Mouse (Mus musculus) stomach, embryonic 16.5 days (tissue): ENCODE data around the gene H2-D1. TPM values are rescaled to one million over a fixed set of nuclear protein-coding genes. Genes with fewer than 3 reads are reported as not detected.

Source experiments
- ATAC-seq: fragments of 200-750 bp; cut with Nextera tagmentation; 2 replicates; pipeline ENCODE4 v1.8.0; 2017; ENCODE audit warnings: moderate number of reproducible peaks, moderate TSS enrichment; ENCODE audit not compliant: insufficient read depth, low FRiP score
- H3K27ac ChIP-seq: fragments of 300-500 bp; sonication (generic); 2 replicates; pipeline ENCODE4 v1.5.1; 2014; ENCODE audit warnings: low read length
- H3K27me3 ChIP-seq: fragments of 300-500 bp; sonication (generic); 2 replicates; pipeline ENCODE4 v1.6.1; 2014; ENCODE audit warnings: low read length, control low read depth, mixed read lengths; ENCODE audit not compliant: control insufficient read depth, insufficient read depth
- H3K36me3 ChIP-seq: fragments of 300-500 bp; sonication (generic); 2 replicates; pipeline ENCODE4 v1.6.1; 2014; ENCODE audit warnings: low read length; ENCODE audit not compliant: control insufficient read depth, insufficient read depth
- H3K4me1 ChIP-seq: fragments of 300-500 bp; sonication (generic); 2 replicates; pipeline ENCODE4 v1.6.1; 2014; ENCODE audit warnings: low read length, control low read depth, mixed read lengths; ENCODE audit not compliant: control insufficient read depth, insufficient read depth
- H3K4me2 ChIP-seq: fragments of 300-500 bp; sonication (generic); 2 replicates; pipeline ENCODE4 v1.6.1; 2014; ENCODE audit warnings: low read depth, low read length, mixed read lengths
- H3K4me3 ChIP-seq: fragments of 300-500 bp; sonication (generic); replicated peaks from 2 replicates; pipeline ENCODE4 v1.5.1; 2014; ENCODE audit warnings: mild to moderate bottlenecking, low read length
- H3K9ac ChIP-seq: fragments of 300-500 bp; sonication (generic); 2 replicates; pipeline ENCODE4 v1.6.1; 2014; ENCODE audit warnings: low read length
- H3K9me3 ChIP-seq: fragments of 300-500 bp; sonication (generic); replicated peaks from 2 replicates; pipeline ENCODE4 v1.6.1; 2016; ENCODE audit warnings: low read length, control low read depth; ENCODE audit not compliant: control insufficient read depth
- WGBS: fragments of 180-500 bp; shearing (Covaris S2); extraction: QIAGEN DNeasy Blood & Tissue Kit; methylation state at CpG from one replicate; pipeline ENCODE4 v1.1.7; 2014; 5-methylcytosine and 5-hydroxymethylcytosine counted together
- polyA plus RNA-seq: library from polyadenylated mRNA; unstranded; fragments of >200 nt; fragmentation: Nextera tagmentation; extraction: Ambion mirVana; gene quantifications from 2 replicates; pipeline ENCODE4 v1.2.1, GENCODE M21; 2015

H2-D1 gene
- polyA plus RNA-seq, 1 experiment from 2014 or later = 169 TPM

DNA sequence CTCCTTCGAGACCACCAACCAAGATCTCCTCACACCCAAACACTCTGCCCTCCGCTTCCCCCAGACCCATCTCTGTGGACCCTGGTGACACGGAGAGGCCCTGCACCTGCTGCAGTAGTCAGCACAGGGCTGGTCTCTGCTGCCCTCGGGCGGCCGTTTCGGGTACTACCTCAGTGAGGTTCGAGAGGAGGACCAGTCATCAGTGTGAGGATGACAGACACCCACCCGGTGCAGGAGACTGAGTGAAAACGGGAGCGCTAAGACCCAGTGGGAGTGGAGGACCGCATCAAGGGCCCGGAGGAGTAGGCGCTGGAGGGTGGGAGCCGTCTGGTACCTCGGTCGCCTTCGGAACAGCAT is 26.2 kb upstream of the H2-D1 start:
- Histone ChIP-seq H3K36me3 (no peaks in the 10 kb centered on the region), H3K27me3 (no peaks in the 10 kb centered on the region), H3K9ac (peak overlapping the region; percentile 91), H3K4me3 (peak overlapping the region; percentile 65), H3K9me3 (no peaks in the 10 kb centered on the region), H3K27ac (peak overlapping the region; percentile 98), H3K4me1 (peaks cover 39% of the 10 kb centered on the region), H3K4me2 (peak overlapping the region; percentile 65)
- 1% methylated on average over 18 of the region's 18 CpGs for WGBS
- peak; percentile 61 for ATAC-seq

- H3K4me3 ChIP-seq = no peak overlapping the region
- H3K36me3 ChIP-seq = no peaks in the 10 kb centered on the region
- H3K4me1 ChIP-seq = peaks cover 39% of the 10 kb centered on the region
- ATAC-seq = no peak
- no peak overlapping the region for H3K9ac ChIP-seq
- no peak overlapping the region for H3K4me2 ChIP-seq
- no peak overlapping the region for H3K27ac ChIP-seq
- H3K27me3 ChIP-seq = no peaks in the 10 kb centered on the region
- WGBS = 77% methylated on average over 9 of the region's 9 CpGs
- H3K9me3 ChIP-seq = no peaks in the 10 kb centered on the region
Measured at GRCm38 (mm10) chr17:35236996-35237395, 25.5 kb upstream of the H2-D1 start.

- no peak for ATAC-seq
- Histone ChIP-seq H3K9ac (no peak overlapping the region), H3K4me1 (peaks cover 34% of the 10 kb centered on the region), H3K4me3 (no peak overlapping the region), H3K27me3 (no peaks in the 10 kb centered on the region), H3K4me2 (no peak overlapping the region), H3K27ac (no peak overlapping the region), H3K9me3 (no peaks in the 10 kb centered on the region), H3K36me3 (no peaks in the 10 kb centered on the region)
- WGBS = 87% methylated on average over 12 of the region's 12 CpGs
Measured at GRCm38 (mm10) chr17:35237504-35237903, 25.0 kb upstream of the H2-D1 start.

DNA sequence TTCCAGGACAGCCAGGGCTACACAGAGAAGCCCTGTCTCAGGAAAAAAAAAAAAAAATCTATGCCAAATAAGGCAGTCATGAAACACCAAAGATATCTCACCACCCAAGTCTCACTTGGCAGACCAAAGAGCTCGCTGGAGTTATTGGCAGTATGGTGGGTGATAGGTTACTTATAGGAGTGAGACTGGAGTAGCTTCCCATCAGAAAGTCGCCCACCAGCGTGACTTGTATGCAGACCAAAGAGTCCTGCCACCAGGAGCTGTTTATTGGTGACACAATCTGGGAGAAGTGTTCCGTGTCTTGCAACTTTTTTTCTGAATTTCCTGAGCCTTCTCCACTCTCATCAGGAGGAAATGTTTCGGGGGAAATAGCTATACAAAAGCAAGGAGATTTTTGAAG is 22.8 kb upstream of the H2-D1 start:
- 77% methylated on average over 5 of the region's 5 CpGs for WGBS
- H3K27me3 ChIP-seq = no peaks in the 10 kb centered on the region
- no peaks in the 10 kb centered on the region for H3K9me3 ChIP-seq
- no peak for ATAC-seq
- H3K4me3 ChIP-seq = no peak overlapping the region
- no peak overlapping the region for H3K9ac ChIP-seq
- H3K27ac ChIP-seq = no peak overlapping the region
- H3K4me1 ChIP-seq = peaks cover 28% of the 10 kb centered on the region
- H3K36me3 ChIP-seq = peaks cover 4% of the 10 kb centered on the region
- H3K4me2 ChIP-seq = no peak overlapping the region

DNA sequence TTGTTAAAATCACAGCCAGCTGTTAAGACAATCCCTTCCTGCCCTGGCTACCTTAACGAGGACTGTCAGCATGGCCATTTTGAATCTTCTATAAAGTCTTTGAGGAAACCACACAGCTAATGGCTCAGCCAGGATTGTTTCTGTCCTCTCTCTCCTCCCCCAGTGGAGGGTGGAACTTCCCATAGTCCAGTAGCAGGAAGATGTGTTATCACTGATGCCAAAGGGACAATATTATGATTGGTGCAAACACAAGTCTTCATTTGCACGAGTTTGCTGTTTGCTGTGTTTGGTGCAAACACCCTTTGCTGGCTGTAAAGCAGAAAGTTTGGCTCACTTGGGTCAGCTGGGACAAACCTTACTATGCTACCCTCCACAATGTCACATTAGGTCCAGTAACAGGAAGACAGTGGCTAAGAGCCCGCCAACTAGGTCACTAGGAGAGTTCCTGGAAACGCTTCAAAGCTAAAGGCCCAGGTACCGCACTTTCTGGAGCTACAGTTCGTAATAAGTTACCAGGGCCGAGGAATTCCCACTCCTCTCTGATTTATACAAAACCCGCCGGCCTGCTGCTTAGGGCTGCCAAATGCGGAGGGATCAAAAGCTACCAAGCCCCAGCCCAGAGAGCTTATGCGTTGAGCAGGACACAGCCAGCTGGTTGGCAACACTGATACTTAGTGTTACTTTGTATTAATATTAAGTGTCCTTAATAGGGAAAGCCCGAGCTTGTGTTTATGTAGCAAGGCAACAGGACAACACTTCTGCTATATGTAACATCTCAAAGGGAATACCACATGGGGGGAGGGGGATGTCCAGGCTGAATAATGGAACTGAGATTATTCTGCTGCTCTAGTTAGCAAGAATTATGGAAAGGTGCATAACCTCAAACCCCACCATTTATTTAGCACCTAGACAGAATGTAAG is 21.9 kb upstream of the H2-D1 start:
- Histone ChIP-seq H3K9me3 (no peaks in the 10 kb centered on the region), H3K4me3 (peak overlapping the region; percentile 77), H3K4me1 (peaks cover 37% of the 10 kb centered on the region), H3K36me3 (peaks cover 4% of the 10 kb centered on the region), H3K27ac (peak overlapping the region; percentile 99), H3K27me3 (no peaks in the 10 kb centered on the region), H3K4me2 (peak overlapping the region; percentile 68), H3K9ac (peak overlapping the region; percentile 95)
- no peak for ATAC-seq
- WGBS = 24% methylated on average over 12 of the region's 12 CpGs

- Histone ChIP-seq H3K27me3 (no peaks in the 10 kb centered on the region), H3K4me3 (peak within 1 kb of the TSS; percentile 77), H3K4me2 (peak within 1 kb of the TSS; percentile 76), H3K9ac (peak within 1 kb of the TSS; percentile 95), H3K27ac (peak within 1 kb of the TSS; percentile 99), H3K9me3 (no peaks in the 10 kb centered on the region), H3K36me3 (peaks cover 12% of the 10 kb centered on the region), H3K4me1 (peaks cover 38% of the 10 kb centered on the region)
- ATAC-seq = peak; percentile 91
- WGBS = under 1% methylated on average over 68 of the region's 69 CpGs
Measured at GRCm38 (mm10) chr17:35241305-35242014, 21.1 kb upstream of the H2-D1 start, which contains the start of gene Ddx39b. Gene Ddx39b (plus strand): TSS chr17:35241746.

GRCm38 (mm10) chr17:35242015-35242941 is 20.3 kb upstream of the H2-D1 start:
- peak; percentile 54 for ATAC-seq
- peaks cover 36% of the 10 kb centered on the region for H3K4me1 ChIP-seq
- peak overlapping the region; percentile 99 for H3K27ac ChIP-seq
- no peaks in the 10 kb centered on the region for H3K27me3 ChIP-seq
- no peaks in the 10 kb centered on the region for H3K9me3 ChIP-seq
- peak overlapping the region; percentile 77 for H3K4me3 ChIP-seq
- H3K4me2 ChIP-seq = peak overlapping the region; percentile 76
- peak overlapping the region; percentile 95 for H3K9ac ChIP-seq
- under 1% methylated on average over 54 of the region's 55 CpGs for WGBS
- peaks cover 20% of the 10 kb centered on the region for H3K36me3 ChIP-seq

DNA sequence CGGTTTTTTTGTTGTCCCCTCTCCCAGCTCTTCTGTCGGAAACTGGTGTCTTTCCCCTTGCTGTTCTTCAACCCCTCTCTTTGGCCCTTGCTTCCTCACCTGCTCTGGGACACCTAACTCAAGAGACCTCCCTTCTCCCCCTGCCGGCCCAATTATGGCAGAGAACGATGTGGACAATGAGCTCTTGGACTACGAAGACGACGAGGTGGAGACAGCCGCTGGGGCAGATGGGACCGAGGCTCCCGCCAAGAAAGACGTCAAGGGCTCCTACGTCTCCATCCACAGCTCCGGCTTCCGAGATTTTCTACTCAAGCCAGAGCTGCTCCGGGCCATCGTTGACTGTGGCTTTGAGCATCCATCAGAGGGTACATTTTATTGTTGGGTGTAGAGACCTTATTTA is 19.4 kb upstream of the H2-D1 start:
- Histone ChIP-seq H3K36me3 (peaks cover 28% of the 10 kb centered on the region), H3K27me3 (no peaks in the 10 kb centered on the region), H3K4me3 (peak overlapping the region; percentile 77), H3K9me3 (no peaks in the 10 kb centered on the region), H3K4me2 (peak overlapping the region; percentile 76), H3K27ac (peak overlapping the region; percentile 99), H3K4me1 (peaks cover 36% of the 10 kb centered on the region), H3K9ac (peak overlapping the region; percentile 95)
- 2% methylated on average over 16 of the region's 16 CpGs for WGBS
- no peak for ATAC-seq
